Mouse (Mus musculus): Measurements from ENCODE around the gene Gm826.

The Gm826 gene

GRCm38 (mm10) chr2:160353581-160353980 lies 19.6 kb upstream of the Gm826 start:
- in situ Hi-C loops (cut with MboI, MseI) = no loop called here

- in situ Hi-C loops (cut with MboI, MseI) = no loop called here
Observed at GRCm38 (mm10) chr2:160351038-160351574, 17.1 kb upstream of the Gm826 start.

GRCm38 (mm10) chr2:160349578-160349977 lies 15.6 kb upstream of the Gm826 start:
- in situ Hi-C loops (cut with MboI, MseI) = no loop called here

DNA sequence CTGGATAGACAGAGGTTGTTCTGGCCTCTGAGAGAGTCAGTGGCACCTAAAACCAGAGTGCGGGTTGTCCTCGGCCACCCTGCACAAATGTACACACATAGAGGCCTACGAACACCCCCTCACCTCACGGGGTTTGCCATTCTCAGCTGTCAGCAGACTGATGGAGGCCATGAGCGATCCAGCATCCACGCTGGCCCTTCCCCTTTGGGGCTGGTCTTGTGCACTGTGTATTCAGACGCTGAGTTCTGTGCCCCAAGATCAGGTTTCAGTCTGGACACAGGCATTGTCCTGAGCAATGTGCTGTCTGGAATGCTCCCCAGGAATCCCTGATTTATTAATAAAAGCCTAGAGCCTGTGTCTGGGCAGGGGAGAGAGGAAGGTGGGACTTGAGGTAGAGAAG lies 14.8 kb upstream of the Gm826 start:
- in situ Hi-C loops (cut with MboI, MseI) = no loop called here

GRCm38 (mm10) chr2:160348072-160348604 lies 14.2 kb upstream of the Gm826 start:
- in situ Hi-C loops (cut with MboI, MseI) = no loop called here

- in situ Hi-C loops (cut with MboI, MseI) = no loop called here
Observed at GRCm38 (mm10) chr2:160345644-160346043, 11.7 kb upstream of the Gm826 start.

- in situ Hi-C loops (cut with MboI, MseI) = no loop called here
Observed at GRCm38 (mm10) chr2:160340121-160340520, 6.2 kb upstream of the Gm826 start.

DNA sequence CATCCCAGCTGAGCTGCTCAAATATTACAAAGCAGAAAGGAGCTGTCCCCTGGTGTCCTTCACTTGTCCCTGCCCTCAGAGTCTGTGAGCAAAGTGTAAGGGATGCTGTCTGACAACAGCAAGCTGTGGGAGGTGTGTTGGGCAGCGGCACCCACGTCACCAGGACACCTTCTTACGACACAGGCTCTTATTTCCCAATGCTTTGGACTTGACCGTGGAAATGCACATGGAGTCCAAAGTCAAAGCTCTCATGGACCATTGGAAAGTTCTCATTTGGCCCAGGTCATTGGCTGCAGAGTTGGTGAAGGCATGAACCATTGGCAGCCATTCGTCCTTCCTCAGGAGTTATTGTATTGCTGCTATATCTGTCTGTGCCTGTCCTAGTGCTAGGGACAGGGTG lies 5.6 kb upstream of the Gm826 start:
- in situ Hi-C loops (cut with MboI, MseI) = no loop called here

DNA sequence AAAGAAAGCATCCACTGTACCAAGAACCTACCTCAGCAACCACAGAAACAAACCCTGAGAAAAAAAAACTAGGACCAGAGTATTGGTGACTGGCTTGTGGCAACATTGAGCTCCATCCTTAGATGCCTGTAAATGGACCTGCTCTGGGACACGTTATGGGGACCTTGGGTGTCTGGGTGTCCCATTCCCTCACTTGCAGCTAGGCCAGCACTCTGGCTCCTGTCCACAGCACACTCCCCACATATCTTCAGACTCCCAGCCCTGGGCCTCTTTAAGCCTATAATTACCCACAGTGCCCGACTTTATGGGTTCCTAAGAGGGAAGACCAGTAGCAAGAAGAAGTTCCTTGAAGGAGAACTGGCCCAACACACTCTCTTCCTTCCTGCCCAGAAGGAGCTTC lies 2.1 kb upstream of the Gm826 start:
- in situ Hi-C loops (cut with MboI, MseI) = no loop called here

GRCm38 (mm10) chr2:160335043-160335442 lies 1.1 kb upstream of the Gm826 start:
- in situ Hi-C loops (cut with MboI, MseI) = no loop called here

- in situ Hi-C loops (cut with MboI, MseI) = no loop called here
Observed at GRCm38 (mm10) chr2:160332516-160333325, 1.2 kb downstream of the Gm826 start.

- in situ Hi-C loops (cut with MboI, MseI) = no loop called here
Observed at GRCm38 (mm10) chr2:160328886-160329285, 5.1 kb downstream of the Gm826 start.

DNA sequence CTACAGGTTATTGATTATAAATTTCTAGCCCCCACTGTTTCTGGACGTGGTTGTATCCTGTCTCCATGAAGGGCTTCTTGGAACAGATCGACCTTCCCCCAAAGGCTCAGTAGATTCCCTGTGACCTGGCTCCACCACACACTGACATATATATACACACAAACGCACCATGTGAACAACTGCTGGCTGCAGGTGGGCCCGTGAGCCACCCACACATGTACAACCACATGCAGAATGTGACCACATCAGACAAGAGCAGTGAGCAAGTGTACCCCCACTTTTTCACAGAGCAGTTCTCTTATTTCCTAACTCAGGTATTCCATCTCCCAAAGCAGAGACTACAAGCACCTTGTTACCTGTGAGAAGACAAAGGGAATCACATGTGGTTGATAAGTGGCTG lies 6.2 kb downstream of the Gm826 start:
- in situ Hi-C loops (cut with MboI, MseI) = no loop called here

- in situ Hi-C loops (cut with MboI, MseI) = no loop called here
Observed at GRCm38 (mm10) chr2:160327167-160327566, 6.8 kb downstream of the Gm826 start.

- in situ Hi-C loops (cut with MboI, MseI) = no loop called here
Observed at GRCm38 (mm10) chr2:160325105-160325644, 8.8 kb downstream of the Gm826 start.

- in situ Hi-C loops (cut with MboI, MseI) = no loop called here
Observed at GRCm38 (mm10) chr2:160321829-160322228, 12.1 kb downstream of the Gm826 start.

DNA sequence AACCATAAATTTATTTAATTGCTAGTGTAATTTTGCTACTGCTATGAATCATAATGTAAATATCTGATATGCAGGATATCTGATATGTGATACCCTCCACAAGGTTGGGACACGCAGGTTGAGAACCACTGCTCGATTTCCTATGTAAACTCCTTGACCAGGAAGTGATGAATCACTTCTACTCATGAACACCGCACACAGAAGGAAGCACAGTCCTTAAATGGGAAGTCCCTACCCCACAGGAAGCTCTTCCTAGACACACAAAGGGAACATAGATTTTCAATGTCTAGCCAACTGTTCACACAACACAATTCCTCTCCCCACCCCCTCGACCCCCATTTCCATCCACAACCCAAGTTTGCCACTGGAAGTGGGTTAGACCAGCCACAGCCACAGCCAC lies 15.7 kb downstream of the Gm826 start:
- in situ Hi-C loops (cut with MboI, MseI) = no loop called here

- in situ Hi-C loops (cut with MboI, MseI) = no loop called here
Observed at GRCm38 (mm10) chr2:160313595-160314007, 20.4 kb downstream of the Gm826 start.

DNA sequence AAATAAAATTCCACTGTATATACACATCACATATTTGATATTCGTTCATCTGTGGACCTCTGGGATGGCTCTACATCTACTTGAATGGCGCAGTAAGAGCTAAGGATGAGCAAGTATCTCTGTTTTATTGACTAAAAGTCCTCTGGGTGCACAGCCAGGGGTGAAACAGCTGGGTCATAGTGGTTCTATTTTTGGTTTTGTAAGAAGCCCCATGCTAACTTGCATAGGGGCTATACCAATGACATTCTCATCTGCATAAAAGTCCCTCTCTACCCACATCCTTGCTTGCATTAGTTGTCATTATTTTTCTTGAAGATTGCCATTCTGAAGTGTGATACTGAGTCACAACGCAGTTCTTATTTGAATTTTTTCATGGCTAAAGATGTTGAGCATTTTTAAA lies 28.9 kb downstream of the Gm826 start:
- in situ Hi-C loops (cut with MboI, MseI) = no loop called here

DNA sequence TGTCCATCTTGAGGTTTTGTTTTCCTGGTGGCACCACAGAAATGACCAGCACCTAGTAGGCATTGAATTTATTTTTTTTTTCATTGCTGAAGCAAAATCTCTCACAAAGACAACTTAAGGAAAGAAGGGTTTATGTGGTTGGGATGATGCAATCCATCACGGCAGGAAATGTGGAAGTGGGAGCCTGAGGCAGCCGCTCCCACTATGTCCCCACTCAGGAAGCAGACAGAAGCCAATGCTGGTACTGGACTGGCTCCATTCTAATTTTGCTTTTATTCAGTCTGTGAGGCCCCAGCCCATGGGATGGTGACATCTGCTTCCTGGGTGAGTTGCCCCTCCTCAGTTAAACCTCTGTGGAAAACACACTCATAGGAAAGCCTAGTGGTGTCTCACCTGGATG lies 30.0 kb downstream of the Gm826 start:
- in situ Hi-C loops (cut with MboI, MseI) = no loop called here

DNA sequence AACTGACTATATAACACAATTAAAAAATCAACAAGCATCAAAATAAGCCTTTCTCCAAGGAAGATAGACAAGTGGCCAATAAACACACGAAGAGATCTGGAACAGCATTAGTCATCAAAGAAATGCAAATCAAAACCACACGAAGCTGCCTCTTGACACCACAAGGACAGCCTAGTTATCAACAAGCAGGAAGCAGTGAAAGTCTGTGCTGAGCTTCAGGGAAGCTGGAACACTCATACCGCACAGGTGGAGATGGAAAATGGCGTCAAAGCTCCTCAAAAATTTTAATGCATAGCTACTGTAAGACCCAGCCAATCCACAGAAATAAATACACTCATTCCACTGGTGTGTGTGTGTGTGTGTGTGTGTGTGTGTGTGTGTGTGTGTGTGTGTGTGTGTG lies 31.9 kb downstream of the Gm826 start:
- in situ Hi-C loops (cut with MboI, MseI) = no loop called here

- in situ Hi-C loops (cut with MboI, MseI) = no loop called here
Observed at GRCm38 (mm10) chr2:160298586-160298985, 35.4 kb downstream of the Gm826 start.
